Mouse (Mus musculus) MEL-GATA-1-ER (cell line): ENCODE measurements around the gene Prdm12.

ENCODE experiments used
- DNase-seq: peaks from one replicate; pipeline ENCODE4 v3.0.0-alpha.2; 2012; ENCODE audit warnings: low read depth; ENCODE audit errors: extremely low read depth

Prdm12 gene

DNA sequence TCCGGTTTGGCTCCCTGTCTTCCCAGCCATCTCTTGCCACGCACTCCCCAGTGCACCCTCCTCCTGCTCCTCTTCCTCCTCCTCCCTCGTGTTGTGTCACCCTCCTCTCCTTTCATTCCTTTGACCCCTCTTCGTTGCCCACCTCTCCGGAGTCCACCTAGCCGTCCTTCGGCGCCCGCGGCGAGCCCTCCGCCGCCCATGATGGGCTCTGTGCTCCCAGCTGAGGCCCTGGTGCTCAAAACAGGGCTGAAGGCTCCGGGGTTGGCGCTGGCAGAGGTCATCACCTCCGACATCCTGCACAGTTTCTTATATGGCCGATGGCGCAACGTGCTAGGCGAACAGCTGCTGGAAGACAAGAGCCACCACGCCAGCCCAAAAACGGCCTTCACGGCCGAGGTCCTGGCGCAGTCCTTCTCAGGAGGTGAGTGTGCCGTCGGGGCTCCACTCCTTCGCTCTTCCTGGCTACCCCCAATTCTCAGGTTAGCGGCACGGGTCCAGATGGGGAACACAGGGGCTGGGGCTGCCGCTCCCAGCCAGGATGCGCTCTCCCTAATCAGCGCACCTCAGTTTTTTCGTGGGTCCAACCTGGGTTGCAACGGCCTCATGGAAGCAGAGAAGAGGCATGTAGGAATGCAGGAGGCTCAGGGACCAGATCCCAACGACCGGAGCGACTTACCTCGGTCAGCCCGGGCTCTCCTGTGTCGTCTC, at the start of gene Prdm12:
Gene Prdm12, plus strand, starts transcription at position 137 of the 708 bp plus-strand sequence.
- no peak for DNase-seq

DNA sequence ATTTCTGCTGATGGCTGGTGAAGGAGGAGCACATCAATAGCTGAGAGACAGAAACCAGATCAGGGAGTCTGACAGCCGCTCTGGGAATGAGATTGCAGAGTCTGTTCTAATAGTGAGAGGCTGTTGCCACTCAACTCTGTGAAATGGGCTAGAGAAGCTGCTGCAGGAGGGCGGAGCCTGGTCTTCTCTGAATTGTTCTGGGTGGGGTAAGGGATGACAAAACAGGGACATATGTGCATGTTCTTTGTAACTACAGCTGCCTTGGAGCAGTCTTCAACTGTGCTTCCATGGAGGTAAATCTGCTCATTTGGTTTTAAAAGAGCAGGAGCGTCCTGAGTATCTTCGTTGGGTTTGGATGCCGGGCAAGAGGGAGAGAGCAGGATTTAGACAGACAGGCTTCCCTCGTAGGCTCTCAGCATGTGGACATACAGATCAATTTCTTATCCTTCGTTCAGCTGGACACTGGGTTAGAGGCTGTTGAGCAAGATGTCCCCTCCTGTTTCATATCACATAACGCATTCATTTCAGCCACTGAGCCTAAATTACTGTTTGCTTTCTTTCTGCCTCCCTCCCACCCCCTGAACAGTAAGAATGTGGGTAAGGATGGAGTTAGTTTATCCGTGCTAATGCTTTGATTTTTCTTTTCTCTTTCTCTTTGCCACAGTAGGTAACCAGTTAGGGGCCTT, 47.9 kb upstream of the Prdm12 start:
- no peak for DNase-seq

DNA sequence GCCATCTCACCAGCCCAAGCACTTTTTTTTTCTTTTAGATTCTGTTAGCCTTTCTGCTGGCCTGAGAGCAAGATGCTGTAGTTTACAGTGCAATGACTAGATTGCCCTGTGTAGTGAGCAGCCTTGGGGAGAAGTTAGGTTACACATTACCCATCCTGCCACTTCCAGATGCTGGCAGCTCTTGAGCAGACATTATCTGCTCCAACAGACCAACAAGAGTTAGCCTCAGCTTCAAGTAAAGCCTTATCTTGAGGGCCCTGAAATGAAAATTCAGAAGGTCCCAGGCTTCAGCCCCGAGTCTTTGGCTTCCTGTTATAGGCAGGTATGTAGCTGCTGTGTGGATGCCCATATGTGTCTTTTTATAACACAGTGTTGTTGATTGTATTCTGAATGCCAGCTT, 32.3 kb upstream of the Prdm12 start:
- peak; percentile 59 for DNase-seq

DNA sequence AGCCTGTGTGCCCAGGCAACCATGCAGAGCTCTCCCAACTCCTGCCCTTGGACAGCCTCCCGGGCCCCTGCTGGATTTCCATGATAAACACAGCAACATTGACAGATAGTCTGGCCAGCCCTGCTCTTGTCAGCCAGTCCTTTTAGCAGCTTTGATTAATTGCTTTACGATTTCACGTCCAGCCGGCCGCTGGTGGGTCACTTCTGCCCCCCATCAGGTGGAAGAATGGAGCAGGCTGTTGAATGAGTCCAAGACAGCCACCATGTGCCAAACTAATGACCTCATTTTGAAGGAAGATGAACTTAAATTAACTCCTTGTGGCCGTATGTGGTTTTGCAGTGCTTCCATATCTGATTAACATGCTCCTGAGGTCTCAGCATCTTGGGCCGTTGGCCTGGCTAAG, 30.0 kb upstream of the Prdm12 start:
- DNase-seq, result no peak

DNA sequence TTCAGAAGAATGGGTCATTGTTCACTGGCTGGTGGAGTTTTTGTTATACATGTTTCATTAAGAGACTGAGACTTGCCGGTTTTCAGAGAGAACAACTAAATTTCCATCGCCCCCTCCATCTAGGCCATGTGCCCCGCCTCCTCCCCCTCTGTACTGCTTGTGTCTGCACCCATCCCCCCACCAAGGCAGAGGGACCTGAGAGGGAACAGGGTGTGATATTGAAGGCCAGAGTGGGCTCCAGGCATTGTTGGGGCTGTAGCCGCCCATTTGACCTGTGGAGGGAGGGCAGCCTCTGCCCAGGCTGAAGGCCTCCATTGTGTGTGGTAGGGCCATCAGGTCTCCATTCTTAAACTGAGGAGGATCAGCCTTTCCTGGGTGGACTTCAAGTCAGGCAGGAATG, 28.9 kb upstream of the Prdm12 start:
- no peak for DNase-seq

DNA sequence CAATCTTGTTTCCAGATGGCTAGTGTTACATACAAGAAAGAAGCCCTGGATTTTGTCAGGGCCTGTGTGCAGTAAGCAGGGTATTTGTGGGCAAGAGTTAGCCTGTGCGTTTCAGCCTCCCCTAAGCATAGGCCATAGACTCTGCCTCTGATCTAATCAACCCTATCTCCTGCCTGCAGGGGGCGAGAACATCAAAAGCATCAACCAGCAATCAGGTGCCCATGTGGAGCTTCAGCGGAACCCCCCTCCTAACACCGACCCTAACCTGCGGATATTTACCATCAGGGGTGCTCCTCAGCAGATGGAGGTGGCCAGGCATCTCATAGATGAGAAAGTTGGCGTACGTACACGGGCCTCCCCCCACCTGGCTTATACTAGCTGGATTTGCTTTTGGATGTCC, 28.4 kb upstream of the Prdm12 start:
- no peak for DNase-seq

DNA sequence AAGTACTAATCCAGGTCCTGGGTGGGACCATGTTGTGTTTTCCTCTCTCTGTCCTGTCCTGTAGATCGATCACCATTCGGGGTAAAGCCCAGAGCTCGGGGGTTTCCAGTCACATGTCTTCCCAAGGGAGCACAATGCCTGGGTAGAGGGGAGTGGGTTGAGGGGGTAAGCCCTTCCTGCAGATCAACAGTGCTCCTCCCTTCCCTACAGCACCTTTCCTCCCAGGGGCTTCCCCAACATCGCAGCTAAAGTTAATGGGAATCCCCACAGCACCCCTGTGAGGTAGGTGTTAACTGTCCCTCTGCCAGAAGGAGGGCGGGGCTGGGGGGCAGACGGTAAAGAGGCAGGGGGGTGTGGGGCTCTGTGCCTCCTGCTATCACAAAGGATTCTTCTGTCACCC, 27.2 kb upstream of the Prdm12 start:
- no peak for DNase-seq

DNA sequence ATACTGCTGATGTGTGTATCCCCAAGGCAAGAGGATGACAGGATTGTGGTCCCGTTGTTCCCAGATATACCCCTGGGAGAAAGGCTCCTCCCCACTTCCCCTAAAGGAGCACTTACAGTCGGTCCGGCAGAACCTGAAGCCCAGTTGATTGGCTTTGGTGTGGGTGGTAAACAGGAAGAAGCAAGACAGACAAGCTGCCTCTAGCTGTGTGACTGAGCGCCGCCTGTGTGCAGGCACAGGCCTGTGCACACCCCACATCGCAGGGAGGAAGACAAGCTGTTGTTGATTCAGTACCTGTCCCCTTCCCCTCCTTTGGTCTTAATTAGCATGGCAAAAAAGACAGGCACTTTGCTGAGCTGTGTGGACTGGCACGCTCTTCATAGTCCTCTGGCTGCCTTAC, 26.1 kb upstream of the Prdm12 start:
- no peak for DNase-seq

DNA sequence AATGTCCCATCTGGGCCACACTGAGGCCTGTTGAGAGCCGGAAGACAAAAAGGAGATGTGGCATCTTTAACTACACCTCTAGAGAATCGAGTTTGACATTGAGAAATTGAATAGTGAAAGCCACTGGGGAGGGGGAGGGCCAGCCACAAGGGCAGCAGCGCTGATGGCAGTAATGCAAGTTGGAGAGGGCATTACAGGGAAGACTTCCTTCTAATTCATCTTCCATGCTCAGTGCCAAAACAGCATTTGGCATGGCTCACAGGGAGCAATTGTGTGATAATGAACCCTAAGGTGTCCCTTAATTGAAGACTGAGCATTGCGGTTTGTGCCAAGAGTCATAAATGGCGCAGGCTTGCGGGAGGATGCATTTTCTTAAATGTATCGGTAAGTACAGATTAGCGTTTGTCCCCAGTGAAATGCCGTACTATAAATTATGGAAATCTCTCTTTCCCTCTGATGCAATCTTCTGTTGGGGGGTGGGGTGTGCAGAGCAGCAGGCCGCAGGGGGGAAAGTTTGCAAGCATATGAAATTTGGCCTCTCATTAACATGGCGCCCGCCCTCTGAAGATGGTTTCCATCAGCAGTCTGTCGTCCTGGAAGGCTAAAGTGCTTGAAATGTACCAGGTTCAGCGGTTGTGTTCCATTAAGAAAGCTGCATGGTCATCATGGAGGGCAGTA, 21.2 kb upstream of the Prdm12 start:
- no peak for DNase-seq

DNA sequence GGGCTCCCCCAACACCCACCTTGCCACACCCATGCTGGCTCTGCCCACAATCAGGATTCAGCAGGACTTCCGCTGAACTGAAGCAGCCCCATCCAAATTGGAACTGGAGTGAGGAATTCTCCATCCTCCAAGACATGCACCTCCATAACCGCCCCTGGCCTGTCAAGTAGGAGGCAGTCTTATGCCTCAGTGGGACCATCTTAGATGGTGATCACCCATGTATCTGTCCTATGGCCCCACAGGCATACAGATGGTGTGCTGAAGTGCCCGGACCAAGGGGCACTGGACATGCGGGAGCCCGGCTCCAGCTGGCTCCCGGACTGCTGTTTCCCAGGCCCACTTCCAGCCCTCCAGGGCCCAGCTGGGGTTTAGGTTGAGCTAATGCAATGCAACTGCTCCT, 20.6 kb upstream of the Prdm12 start:
- no peak for DNase-seq

DNA sequence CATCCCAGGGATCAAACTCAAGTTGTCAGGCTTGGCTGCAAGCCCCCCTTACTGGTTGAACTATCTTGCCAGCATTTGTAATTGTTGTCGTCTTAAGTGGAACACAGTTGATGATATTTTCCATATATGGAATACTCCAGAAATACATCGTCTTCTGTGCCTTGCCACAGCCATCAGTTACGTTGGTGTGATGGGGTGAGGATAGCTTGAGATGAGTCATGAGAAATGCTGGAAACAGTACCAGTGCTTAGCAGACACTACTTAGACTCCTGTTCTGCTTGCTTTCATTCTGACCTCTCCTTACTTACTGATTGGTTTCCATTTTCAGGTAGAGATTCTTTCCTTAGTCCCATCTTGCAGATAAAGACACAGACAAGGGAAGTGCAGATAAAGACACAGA, 6.3 kb upstream of the Prdm12 start:
- no peak for DNase-seq

DNA sequence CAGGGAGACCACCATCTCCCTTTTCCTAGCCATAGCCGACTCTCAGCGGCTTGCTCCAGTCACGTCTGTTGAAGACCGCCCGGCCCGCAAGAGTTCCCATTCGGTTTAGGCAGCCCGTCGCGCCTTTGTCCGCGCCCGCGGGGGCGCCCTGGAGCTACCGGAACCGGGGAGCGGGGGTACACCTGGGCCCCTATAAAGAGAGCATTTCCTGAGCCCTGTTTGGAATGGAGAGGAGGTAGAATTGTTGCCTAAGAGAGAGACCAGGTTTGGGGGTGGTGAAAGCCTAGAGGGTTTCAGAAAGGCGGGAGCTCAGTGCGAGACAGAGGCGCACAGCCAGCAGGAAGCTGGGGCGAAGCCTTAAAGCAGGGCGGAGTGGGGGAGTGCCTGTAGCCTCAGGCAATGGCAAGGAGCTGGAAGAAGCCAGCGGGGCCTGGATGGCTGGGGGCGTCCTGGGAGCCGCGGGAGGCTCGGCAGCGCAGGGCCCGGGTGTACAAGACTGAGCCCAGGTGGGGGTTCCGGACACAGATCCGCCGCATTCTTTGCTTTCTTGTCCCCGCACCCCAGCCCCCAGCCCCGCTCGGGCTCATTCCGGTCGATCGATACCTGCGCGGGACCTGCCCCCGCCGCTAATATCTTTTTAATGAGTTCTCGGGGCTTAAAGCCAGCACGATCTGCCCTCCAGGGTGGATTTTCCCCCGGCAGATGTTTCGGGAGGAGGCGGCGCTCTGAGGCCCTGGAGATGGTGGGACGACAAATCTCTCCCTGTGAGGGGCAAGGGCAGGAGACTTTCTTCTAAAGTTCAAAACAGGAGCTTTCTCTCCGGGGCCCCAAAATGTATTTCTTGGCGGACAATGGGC, 4.3 kb upstream of the Prdm12 start:
- DNase-seq, result no peak

DNA sequence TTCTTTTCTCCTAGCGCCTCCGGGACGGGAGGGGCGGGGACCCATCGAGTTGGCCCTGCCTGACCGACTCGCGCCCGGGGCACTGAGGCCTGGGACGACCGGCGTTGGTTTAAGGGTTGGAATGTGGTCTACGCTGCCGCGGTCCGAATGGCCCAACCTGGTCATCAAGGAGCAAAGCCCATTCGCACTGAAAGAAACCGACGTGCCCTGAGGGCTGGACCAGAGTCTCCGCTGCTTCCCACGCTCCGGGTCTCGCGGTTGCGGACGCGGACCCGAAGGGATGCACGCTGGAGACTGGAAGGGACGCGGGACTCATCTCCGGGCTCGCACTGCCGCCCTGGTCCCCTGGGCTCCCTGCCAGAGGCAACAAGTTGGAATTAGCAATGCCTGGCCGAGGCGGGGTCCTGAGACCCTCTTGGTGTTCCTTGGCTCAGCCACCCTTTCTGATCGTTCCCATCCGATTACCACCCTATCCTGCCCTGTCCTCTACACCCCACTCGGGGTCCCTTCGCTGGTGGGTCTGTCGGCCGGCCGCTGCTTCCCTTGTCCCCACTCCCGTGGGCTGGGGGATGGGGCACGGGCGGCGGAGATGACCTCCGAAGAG, 3.6 kb upstream of the Prdm12 start:
- no peak for DNase-seq

DNA sequence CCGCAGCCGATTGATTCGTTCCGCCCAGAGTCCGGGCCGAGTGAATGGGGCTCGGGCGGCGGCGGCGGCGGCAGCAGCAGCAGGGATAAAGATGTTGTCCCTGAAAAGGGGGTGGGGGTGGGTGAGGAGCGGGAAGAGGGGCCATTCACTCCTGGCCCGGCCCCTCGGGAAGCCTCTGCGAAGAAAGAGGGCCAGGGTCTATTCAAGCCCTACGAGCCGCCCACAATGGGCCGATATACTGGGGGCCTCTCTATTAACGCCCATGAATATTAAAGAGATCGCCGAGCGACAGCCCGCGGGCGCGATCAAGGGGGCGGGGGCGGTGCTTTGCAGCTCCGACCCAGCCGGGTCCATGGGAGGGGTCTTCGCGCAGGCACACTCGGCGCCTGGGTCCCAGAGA, 3.1 kb upstream of the Prdm12 start:
- no peak for DNase-seq

DNA sequence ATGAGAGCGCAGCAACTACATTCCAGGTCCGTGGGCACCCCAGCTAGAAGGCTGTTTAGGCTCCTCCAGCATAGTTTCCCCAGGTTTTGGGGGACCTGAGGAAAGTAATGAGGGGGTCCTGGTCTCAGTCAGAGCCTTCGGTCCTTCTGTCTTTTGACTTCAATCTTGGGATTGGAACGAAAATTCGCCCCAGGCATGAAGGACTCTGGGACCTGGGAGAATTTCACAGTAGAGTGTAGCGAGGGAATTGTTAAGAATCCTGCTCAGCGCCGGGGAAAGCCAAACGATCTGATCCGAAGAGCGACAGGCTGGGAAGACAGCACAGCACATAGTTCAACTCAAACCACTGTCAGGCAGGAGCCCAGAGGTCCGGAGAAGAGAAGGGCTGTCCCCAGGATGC, 2.5 kb upstream of the Prdm12 start:
- DNase-seq, result no peak

DNA sequence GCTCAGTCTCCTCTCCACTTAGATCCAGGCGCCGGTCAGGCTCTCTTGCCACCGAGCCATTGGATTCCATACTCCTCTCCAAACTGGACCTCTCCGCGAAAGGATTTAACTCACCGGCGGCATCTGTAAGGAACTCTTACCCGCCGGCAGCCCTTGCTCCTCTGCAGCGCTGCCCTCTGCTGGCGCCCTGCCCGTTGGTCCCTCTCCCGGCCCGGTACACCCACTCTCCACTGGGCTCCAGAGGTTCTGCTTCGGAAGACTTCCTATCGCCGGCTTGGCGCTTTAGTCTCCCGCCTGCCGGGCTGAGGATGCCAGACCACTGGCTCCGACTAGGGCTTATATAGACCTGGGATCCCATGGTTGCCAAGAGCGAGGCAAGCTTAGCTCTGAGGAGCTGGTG, 2.0 kb upstream of the Prdm12 start:
- DNase-seq, result no peak

DNA sequence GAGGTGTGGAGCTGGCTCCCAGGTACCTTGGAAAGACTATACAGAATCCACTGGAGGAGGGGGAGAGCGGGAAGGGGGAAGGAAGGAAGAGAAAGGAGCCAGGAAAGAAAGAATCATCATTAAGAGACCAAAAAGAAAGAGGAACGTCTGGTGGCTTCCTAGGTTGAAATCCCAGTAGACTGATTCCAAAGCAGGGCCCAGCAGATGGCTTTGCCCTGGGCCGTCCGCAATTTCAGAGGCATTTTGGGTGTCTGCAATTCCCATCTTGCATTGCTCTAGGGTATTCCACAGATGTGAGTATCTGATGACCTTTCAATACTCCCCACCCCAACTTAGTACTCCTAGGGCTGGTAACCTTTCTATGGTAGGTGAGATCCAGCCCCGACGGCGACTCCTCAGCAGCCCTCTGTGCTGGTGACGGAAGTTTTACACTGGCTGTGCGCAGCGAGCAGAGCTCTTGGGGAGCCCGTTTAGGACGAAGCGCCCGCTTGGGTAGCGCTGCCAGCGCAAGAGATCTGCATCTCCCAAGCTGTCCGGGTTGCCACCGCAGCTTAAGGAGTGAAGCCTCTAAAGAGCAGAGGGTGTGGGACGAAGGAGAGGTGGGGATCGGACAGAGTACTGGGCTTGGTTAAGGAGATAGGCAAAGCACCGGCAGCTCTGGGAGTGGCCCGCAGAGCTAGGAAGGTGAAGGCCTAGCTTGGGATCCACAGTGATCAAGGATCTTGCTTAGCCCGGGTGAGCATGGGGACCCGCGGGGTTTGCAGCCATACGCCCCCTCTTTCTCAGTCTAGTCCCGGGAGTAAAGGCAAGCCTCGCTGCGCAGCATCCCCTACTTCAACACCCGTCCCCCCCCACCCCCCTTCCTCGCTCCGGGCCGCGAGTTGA, 1.0 kb upstream of the Prdm12 start:
- DNase-seq, result no peak

DNA sequence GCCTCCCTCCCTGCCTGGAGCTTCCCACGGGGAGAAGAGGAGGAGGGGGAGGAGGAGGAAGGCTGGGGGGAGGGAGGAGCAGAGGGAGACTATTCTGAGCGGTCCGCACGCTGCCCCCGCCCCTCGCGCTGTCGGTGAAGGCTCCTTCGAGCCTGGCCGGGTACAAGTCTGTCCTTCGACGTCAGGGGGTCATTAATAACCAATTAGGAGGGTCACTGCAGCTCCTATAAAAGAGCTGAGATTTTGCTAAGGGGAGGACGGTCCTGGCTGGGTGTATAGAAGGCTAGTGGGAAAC, 424 bp upstream of the Prdm12 start:
- no peak for DNase-seq

DNA sequence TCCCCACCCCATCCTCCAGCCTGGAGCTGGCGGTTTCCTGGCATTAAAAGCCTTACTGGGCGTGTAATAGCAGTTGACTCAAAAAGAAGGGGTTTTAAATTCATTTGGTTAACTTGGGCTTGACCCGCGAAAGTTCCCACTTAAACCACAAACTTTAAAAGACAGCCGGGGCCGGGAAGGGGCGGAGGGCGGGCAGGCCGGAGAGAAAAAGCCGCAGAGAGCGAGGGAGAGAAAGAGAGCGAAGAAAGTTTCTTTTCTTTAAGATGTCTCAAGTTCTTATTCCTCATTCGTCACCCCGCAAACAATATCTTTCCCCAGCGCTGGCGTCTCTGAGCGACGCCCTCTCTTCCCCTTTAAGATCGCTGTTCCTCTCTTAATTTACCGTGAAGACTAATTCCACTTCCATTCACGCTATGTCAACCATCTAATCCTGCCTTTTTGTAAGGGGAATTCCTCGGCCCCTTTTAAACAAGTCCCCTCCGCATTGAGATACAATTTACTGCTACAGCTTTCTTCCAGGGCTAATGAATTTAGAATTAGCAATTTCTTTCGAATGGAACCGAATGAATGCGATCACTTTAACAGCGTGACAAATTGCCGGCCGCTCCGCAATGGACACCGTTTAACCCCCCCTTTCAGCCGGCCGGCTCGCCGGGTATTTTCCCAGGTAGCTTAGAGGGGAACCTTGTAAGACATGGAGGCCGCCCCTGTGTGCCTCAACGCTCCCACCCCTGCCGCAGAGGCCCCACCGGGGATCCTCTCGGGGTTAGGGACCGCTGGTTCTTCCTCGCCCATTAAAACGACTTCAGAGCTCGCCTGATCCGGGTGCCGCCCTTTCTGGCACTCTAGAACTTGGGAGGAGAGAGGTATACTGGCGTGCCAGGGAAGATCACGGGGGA, 1.0 kb downstream of the Prdm12 start:
- DNase-seq, result no peak

DNA sequence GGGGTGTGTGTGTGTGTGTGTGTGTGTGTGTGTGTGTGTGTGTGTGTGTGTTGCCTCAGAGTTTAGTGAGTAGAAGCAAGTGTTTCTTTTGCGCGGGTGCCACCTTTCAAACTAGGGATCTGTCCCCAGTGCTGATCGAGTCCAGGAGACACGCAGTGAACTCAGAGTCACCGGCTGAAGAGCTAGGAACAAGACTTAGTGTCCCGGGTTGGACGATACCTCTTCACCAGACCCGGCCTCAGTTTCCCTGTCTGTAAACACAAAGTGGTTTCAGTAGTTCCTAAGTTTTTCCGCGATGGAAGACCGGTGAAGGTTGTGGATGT, 1.6 kb downstream of the Prdm12 start:
- DNase-seq, result no peak
